Mouse (Mus musculus): ENCODE measurements around the gene Gmfb. TPM values are rescaled to one million over a fixed set of nuclear protein-coding genes. Genes with fewer than 3 reads are reported as not detected.
"Not testable (repeated sequence)": the region's sequence is repeated elsewhere in the genome, so short reads cannot be mapped to it uniquely, and the experiment has no call there.

The Gmfb gene
- total RNA-seq (2021), result 10 to 100 TPM; 17.3 to 18.1 TPM
- long read RNA-seq, experiment 1, full-length matches to known transcripts, result 25 of 30 reads
- long read RNA-seq, experiment 1, partial matches to known transcripts, result 0 of 30 reads
- long read RNA-seq, experiment 1, other reads (novel, unspliced or antisense), result 5 of 30 reads
- long read RNA-seq, experiment 2, full-length matches to known transcripts, result 23 of 24 reads
- long read RNA-seq, experiment 2, partial matches to known transcripts, result 0 of 24 reads
- long read RNA-seq, experiment 2, other reads (novel, unspliced or antisense), result 1 of 24 reads

DNA sequence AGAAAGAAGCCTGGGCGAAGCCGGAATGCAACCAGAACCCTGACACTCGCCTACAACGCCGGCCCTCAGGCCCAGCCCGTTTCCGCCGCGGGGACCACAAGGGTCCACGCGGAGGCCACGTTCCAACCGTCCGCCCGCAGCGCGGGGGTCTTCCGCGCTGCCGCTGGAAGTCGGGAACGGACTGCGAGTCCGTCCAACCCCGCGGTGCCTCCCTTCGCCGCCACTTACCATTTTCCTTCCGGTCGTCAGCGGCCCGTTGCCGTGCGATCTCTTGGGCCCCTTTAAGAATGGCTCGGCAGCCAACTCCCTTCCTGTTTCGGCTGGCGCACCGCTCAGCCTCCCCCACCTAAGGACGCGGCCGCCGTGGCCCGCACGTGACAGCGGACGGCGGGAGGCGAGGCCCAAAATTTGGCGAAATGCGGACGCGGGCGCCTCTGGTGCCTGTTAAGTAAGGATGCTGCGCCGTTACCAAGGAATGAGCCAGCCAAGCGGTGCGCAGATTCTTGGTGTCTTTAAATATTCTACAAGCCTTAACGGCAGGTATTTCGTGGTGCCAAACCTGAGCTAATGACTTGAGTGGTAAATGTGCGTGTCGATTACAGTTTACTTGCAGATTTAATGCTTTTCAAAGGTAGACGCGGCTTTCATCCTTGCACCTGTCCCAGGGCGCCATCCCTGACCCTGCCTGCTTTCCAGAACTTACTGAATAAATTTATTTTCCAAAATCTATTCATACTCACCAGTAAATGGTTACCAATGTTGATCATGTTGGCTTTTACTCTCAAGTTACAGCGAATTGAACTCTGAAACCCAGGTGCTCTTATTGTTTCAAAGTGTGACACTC is at the start of gene Gmfb:
Gene Gmfb (minus strand): TSS at position 370 of the 844 bp plus-strand sequence.
- DNase-seq (ENCODE audit: low spot score), result peak; percentile 96

- DNase-seq (ENCODE audit: low spot score), result no peak
Measured at GRCm38 (mm10) chr14:46862922-46863321, 40.9 kb upstream of the Gmfb start.

DNA sequence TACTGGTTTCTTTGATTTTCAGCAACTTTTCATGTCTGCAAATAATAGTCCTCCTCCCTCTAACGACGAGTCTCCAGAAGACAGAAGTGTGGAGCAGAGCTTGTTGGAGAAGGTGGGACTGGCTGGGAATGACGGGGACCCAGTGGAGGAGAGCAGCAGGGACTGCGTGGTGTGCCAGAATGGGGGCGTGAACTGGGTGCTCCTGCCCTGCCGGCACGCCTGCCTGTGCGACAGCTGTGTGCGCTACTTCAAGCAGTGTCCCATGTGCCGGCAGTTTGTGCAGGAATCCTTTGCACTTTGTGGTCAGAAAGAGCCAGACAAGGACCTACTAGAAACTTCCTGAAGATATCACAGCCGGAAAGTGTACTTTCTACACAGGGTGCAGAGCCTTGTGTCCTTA is 31.6 kb upstream of the Gmfb start:
- DNase-seq (ENCODE audit: low spot score), result no peak

- DNase-seq (ENCODE audit: low spot score), result no peak
Measured at GRCm38 (mm10) chr14:46849769-46850168, 27.7 kb upstream of the Gmfb start.

DNA sequence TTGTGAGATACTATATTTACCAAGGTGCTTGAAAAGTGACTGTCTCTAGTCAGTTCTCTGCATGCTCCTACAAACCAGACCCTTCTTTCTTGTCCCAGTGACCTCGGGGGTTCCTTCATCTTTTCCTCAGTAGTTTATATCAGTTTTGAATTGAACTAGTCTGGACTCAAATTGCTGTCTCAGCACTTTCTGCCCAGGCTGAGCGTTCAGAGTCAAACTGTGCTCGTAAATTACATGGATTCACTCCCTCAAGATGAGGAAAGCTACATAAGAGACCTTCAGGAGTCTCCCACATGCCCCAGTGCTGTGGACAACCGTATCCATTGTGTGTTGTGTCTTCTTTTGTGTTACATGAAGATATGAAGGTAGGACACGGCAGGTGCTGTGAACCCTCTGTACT is 26.7 kb upstream of the Gmfb start:
- no peak for DNase-seq (ENCODE audit: low spot score)

DNA sequence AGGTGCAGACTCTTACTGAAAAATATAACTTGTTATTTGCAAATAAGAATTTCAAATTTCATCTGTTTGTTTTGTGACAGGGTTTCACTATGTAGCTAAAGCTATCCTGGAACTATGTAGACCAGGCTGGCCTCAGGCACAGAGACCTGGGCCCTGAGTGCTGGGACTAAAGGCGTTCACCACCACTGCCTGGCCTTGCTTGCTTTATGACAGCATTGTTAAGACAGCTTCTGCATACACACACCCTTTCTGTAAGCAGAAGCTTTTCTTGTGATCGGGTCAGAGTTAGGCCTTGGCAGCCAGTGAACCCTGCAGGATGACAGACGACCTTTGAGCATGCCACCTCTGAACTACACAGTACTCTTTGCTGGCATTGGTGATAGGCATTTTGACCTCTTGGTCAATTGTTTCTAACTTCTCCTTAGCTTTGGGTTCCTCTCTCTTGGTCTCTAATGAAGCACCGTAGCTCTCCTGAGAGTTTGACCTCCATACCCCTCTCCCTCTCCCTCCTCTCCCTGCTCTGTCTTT is 26.1 kb upstream of the Gmfb start:
- DNase-seq (ENCODE audit: low spot score), result no peak

DNA sequence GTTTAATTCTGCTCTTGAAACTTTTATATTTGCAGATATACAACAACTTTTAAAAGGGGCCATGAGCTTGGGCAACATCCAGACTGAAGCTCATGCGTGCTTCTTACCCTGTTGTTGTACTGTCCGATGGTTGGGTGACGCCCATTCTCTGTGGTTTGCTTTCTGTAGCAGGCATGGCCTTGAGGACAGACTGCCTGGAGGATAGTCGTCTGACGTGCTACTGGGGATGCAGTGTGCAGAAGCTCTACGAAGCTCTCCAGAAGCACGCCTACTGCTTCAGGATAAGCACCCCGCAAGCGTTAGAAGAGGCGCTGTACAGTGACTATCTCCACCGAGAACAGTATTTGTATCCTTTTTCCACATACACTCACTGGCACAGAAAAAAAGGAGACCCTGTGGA is 23.7 kb upstream of the Gmfb start:
- DNase-seq (ENCODE audit: low spot score), result no peak

GRCm38 (mm10) chr14:46839326-46839725 is 17.3 kb upstream of the Gmfb start:
- no peak for DNase-seq (ENCODE audit: low spot score)

GRCm38 (mm10) chr14:46832354-46833272 is 10.6 kb upstream of the Gmfb start:
- DNase-seq (ENCODE audit: low spot score), result no peak

DNA sequence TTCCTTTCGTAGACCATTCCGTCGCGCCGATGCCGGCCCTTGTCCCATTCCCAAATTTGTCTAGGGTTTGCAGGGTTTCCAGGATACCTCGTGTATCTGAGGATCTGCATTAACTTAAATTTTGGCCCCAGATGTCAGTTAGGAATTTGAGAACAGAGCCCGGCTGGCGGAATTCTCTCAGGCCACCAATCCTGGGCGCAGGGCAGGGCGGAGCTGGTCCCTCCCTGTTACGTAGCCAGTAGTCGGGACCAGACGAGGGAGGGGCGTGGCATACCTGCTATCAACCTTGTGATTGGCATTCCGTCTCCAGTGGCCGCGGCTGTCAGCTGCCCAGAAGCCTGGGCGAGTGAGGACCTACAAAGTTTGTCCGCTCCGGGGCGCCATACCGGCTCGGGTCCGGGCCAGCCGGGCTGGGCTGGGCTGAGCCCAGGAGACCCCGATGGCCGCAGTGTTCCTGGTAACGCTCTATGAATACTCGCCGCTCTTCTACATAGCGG is 9.8 kb upstream of the Gmfb start, which contains the start of gene Cgrrf1:
Gene Cgrrf1 (plus strand): TSS at position 289 of the 497 bp plus-strand sequence.
- DNase-seq (ENCODE audit: low spot score), result peak; percentile 96

- no peak for DNase-seq (ENCODE audit: low spot score)
Measured at GRCm38 (mm10) chr14:46831295-46831694, 9.3 kb upstream of the Gmfb start.

DNA sequence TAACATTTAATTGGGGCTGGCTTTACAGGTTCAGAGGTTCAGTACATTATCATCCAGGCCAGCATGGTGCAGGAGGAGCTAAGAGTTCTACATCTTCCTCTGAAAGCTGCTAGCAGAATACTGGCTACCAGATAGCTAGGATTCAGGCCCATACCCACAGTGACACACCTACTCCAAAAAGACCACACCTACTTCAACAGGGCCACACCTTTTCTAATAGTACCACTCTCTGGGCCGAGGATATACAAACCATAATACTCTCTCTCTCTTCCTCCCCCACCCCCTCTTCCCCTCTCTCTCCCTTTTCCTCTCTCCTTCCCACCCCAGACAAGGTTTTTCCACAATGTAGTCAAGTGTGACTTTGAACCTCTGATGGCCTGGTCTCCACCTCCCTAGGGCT is 5.4 kb upstream of the Gmfb start:
- no peak for DNase-seq (ENCODE audit: low spot score)

GRCm38 (mm10) chr14:46823996-46824395 is 2.0 kb upstream of the Gmfb start:
- no peak for DNase-seq (ENCODE audit: low spot score)

GRCm38 (mm10) chr14:46821271-46821872 is 670 bp downstream of the Gmfb start:
- DNase-seq (ENCODE audit: low spot score), result no peak

DNA sequence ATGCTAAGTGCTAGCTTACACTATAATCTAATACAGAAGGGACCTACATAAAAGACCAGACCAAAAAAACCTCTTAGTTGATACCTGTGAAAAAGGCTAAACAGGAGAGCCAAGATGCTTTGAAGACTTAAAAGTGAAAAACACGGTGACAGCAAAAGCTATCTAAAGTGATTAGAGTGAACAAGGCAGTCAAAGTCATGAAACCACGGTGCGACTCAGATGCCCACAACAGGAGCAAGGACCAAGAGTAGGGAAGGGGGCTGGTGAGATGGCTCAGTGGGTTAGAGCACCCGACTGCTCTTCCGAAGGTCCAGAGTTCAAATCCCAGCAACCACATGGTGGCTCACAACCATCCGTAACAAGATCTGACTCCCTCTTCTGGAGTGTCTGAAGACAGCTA is 2.1 kb downstream of the Gmfb start:
- not testable (repeated sequence) for DNase-seq (ENCODE audit: low spot score)

GRCm38 (mm10) chr14:46818743-46819142 is 3.3 kb downstream of the Gmfb start:
- DNase-seq (ENCODE audit: low spot score), result no peak

DNA sequence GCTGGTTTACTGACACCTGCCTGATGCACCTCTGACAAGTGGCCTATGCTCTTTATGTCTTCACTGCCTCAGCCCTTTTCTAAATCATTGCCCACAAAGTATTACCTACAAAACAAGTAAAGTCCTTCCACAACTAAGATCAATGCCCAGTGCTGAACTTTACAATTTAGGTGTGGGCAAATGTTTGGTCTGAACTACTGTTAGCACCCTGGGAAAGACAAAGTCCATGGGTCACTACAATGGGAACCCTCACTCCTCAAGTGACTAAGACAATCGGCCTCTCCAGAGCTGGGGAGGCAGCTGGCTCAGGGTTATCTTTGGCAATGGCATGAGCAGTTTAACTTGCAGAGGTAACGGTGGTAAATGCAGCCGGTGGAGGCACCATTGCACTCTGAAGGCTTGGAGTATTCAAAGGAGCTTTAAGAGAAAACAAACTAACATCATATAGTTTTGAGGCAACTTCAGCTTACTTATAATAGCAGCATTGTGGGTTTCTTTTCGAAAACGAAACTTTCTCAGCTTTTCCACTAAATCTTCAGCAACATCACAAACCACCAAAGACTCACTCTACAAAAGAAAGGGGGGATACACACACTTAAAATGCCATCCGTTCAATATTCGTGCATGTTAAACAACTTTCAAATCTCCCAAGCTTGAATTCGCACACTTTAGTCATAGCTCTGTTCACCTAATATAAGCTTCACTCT is 5.0 kb downstream of the Gmfb start:
- no peak for DNase-seq (ENCODE audit: low spot score)

DNA sequence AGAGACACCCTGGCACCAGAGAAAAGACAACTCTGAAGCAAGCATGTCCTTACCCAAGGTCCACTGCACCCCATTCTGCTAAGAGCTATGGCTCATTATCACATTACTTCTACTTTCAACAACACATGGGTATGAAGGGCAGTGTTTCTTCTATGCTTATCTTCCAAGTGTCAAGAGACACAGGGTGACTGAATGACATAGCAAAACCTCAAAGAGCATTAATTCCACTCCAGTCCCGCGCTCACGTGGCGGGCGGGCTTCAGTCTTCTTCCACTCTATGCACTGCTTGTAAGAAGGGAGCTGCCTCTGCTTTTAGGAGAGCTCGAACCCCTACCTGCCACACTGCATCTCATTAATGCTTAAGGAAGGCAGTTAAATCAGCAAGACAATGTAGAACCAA is 6.4 kb downstream of the Gmfb start:
- DNase-seq (ENCODE audit: low spot score), result no peak

DNA sequence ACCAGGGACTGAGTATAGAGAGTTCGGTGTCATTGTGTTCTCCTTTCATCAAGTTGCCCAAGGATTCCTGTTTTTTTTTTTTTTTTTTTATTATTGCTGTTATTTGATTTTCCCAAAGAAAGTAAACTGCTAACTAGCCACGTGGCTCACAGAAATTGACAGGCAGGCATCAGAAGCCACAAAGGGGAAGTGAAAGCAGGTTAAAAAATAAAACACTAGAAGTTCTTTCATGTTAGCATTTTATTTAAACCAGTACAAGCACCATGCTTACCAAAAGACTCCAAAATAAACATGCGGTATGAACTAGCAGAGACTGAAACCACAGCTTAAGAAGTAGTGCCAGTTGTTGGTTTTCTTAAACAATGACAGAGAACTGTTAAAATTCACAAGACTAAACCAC is 14.1 kb downstream of the Gmfb start:
- DNase-seq (ENCODE audit: low spot score), result no peak

DNA sequence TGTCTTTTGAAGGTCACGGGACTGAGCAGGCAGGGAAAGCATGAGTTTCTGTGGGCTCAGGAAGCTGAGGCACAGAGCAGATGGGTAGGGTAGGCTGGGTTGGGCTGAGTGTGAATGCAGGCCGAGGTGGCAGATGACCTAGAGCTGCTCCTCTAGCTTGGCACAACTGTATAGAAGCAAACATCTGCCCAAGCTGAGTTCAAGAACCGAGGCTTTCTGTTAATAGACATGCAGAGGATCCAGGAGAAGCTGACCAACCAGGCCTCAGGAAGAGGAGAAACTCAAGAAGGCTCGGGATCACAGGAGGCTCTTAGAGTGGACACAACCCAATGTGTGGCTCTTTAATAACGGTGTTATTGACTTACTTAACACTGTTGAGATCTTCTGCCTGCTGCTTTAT is 15.9 kb downstream of the Gmfb start:
- DNase-seq (ENCODE audit: low spot score), result no peak

All from gastrocnemius, adult 18-20 months (tissue).